Mouse (Mus musculus): ENCODE data around the gene Pex26. TPM values are rescaled to one million over a fixed set of nuclear protein-coding genes. Genes with fewer than 3 reads are reported as not detected.

Gene Pex26
- total RNA-seq, 4 experiments from 2014 or later = 2.7 to 3.9 (median 3.5) TPM

- DNase-seq (ENCODE audit: low spot score in 2 of 2) = no peak
Measured at GRCm38 (mm10) chr6:121202026-121202425, 18.6 kb downstream of the Pex26 start.

DNA sequence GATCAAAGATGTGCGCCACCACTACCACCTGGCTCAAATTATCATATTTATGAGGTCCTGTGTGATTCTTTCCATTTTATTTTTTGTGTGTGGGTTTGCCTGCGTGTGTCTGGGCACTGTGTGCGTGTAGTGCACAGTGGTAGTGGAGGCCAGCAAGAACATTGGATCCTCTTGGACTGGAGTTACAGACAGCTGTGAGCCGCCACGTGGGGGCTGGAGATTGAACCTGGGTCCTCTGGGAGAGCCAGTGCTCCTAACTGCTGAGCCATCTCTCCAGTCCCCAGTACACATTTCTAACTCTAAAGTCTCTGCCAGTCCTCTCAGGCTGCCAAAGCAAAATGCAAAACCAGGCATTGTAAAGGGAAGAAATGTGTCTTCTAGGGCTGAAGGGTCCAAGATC lies 23.0 kb downstream of the Pex26 start:
- no peak for DNase-seq (ENCODE audit: low spot score in 2 of 2)

GRCm38 (mm10) chr6:121209584-121209983 lies 26.1 kb downstream of the Pex26 start:
- DNase-seq (ENCODE audit: low spot score in 2 of 2) = no peak

- peak; percentile 79 to 86 for DNase-seq (ENCODE audit: low spot score in 2 of 2)
Measured at GRCm38 (mm10) chr6:121210149-121210925, 26.9 kb downstream of the Pex26 start, which contains the start of gene Tuba8. Gene Tuba8, plus strand, starts transcription at chr6:121210696.

DNA sequence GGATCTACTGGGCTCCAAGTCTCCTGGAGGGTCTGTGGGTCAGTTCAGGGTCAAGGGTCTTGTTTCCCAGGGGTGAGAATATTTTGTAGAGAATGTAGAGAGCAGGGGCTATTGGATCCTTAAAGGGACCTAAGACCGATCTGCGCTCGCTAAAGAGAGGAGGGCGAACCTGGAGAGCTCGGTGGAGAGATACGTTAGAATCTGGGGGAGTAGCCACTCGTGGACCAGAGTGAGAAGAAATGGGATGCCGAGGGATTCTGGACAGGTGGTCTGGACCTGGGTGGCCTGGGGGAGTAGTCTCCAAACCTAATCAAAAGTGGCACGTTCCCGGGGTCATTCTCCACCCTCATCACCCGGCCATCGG lies 27.4 kb downstream of the Pex26 start:
- DNase-seq (ENCODE audit: low spot score in 2 of 2) = no peak

DNA sequence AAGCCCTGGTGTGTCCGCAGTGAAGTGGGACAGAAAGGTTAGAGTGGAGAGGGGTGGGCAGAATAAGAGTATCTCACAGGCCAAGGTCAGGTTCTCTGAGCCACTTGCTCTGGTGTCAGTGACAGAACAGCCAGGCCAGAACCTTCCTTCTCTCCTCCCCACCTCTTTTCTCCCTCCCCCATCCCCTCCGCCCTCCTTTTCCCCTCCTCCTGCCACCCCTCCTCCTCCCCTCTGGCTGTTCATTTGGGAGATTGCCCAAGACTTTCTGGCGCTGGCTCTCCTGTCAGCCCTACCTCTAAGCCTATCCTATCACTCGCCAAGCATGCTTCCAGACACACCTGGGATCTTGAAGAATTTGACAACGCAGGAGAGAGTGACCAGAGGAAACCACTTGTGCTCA lies 28.3 kb downstream of the Pex26 start:
- DNase-seq (ENCODE audit: low spot score in 2 of 2) = peak; percentile 52 to 69

DNA sequence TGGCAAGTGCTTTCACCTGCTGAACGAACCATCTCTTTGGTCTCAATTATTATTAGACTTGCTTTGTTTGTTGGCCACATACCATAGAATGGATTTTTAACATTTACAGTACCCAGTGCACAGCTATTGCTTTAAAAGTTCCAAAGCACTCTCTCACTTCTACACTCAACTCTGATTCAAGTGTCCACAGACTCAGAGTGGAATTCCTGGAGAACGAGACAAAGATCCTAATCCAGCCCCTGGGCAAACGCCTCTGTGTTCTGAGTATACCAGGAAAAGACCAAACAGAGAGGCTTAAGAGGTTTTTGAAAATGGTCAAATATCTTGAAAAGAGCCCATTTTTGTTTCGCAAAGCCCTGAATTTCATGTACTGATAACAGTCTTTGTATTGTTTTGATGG lies 29.5 kb downstream of the Pex26 start:
- DNase-seq (ENCODE audit: low spot score in 2 of 2) = no peak

GRCm38 (mm10) chr6:121214221-121214620 lies 30.8 kb downstream of the Pex26 start:
- DNase-seq (ENCODE audit: low spot score in 2 of 2) = no peak

GRCm38 (mm10) chr6:121214667-121215330 lies 31.3 kb downstream of the Pex26 start:
- no peak for DNase-seq (ENCODE audit: low spot score in 2 of 2)

DNA sequence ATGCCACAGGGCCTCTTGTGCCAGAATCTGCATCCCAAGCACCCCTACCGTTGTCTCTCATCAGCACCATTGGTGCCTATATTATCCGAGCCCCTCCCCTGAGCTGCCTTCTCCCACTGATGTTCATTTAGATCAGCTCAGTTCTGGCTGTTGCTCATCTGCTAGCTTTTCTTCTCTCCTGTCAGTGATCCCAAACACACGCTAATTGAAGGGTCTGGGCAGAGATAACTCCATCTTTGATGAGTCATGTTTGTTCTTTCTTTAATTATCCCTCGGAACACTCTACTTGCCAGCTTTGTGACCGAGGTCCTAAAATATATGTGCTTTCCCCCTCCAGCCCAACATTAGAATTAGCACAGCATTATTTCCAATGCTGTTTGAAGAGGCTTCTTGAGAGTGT lies 31.9 kb downstream of the Pex26 start:
- DNase-seq (ENCODE audit: low spot score in 2 of 2) = no peak

DNA sequence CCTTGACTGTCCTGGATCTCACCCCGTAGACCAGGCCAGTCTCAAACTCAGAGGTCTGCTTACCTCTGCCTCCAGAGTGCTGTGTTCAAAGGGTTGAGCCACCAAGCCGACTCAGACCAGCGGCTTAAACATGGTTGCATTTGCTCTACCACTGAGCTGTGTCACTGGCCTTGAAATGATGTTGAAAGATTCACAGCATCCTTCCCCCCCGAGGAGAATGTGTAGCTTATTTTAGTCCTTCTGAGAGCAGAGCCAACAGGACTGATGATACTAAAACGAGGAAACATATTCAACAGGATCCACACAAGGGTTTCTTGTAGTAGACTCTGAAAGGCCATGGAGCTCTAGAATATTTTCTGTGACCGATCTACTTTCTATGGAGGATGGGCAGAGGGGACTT lies 32.4 kb downstream of the Pex26 start:
- no peak for DNase-seq (ENCODE audit: low spot score in 2 of 2)

GRCm38 (mm10) chr6:121216589-121217255 lies 33.3 kb downstream of the Pex26 start:
- DNase-seq (ENCODE audit: low spot score in 2 of 2) = peak; percentile 57 to 62

DNA sequence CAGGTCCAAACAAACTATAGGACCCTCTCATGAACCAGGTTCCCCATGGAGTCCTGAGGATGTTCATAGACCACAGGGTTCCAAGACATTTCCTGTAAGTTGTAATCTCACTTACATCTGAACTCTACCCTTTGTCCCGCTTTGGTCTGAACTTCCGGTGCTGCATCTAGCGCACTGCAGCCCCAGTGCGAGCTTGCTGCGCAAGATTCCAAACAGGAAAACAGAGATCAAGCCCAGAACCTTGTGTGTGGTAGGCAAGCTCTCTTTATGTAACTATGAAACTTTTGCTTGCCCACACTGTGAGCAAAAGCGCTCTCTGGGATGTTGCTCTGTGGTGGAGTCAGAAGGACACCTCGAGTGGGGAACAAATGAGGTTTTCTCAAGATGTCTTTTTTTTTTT lies 34.5 kb downstream of the Pex26 start:
- no peak for DNase-seq (ENCODE audit: low spot score in 2 of 2)

GRCm38 (mm10) chr6:121219406-121219805 lies 35.9 kb downstream of the Pex26 start:
- peak; percentile 64 to 75 for DNase-seq (ENCODE audit: low spot score in 2 of 2)

GRCm38 (mm10) chr6:121220181-121220580 lies 36.7 kb downstream of the Pex26 start:
- no peak for DNase-seq (ENCODE audit: low spot score in 2 of 2)

- no peak for DNase-seq (ENCODE audit: low spot score in 2 of 2)
Measured at GRCm38 (mm10) chr6:121221876-121222597, 38.6 kb downstream of the Pex26 start.

DNA sequence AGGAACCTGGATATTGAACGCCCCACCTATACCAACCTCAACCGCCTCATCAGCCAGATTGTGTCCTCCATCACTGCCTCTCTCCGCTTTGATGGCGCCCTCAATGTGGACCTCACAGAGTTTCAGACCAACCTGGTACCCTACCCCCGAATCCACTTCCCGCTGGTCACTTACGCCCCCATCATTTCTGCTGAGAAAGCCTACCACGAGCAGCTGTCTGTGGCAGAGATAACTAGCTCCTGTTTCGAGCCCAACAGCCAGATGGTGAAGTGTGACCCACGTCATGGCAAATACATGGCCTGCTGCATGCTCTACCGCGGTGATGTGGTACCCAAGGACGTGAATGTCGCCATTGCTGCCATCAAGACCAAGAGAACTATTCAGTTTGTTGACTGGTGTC lies 39.5 kb downstream of the Pex26 start:
- no peak for DNase-seq (ENCODE audit: low spot score in 2 of 2)

- DNase-seq (ENCODE audit: low spot score in 2 of 2) = no peak
Measured at GRCm38 (mm10) chr6:121224067-121224466, 40.6 kb downstream of the Pex26 start.

DNA sequence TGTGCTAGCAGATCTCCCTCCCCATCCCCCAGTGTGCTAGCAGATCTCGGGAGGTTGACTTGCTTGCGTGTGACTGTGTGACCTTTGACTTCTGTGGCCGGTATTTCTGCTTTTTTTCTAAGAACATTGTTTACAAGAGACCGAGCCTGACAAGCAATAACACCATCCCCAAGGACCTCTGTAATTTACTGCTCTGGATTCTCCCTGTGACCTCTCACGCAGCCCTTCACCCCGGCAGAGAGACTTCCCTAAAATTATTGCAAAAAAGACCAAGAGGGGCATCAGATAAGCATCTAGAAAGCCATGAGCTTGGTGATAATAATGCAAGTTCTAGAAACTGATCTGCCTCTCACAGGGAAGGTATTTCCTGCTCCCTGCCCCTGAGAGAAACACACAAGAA lies 41.5 kb downstream of the Pex26 start:
- no peak for DNase-seq (ENCODE audit: low spot score in 2 of 2)

DNA sequence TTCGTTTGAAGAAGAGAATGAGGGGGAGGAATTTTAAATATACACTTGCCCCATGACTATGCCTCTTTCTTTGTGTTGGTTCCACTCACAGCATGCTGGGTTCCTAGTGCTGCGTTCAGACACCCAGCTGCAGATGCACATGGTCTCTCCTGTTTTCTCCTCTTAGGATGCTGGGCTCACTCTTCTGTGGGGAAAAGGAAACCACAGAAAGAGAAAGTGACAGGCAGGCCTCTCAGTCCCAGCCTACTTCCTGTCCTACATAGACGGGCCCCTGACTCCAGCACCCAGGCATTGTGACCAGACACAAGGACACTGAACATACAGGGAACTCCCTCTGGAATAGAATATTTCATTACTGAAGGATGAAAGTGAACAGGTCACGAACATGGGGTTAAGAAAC lies 42.6 kb downstream of the Pex26 start:
- no peak for DNase-seq (ENCODE audit: low spot score in 2 of 2)

- no peak for DNase-seq (ENCODE audit: low spot score in 2 of 2)
Measured at GRCm38 (mm10) chr6:121226744-121227143, 43.3 kb downstream of the Pex26 start.

GRCm38 (mm10) chr6:121228421-121228820 lies 45.0 kb downstream of the Pex26 start:
- no peak for DNase-seq (ENCODE audit: low spot score in 2 of 2)
